Mouse (Mus musculus) kidney, postnatal 0 days (tissue): ENCODE measurements at regions not wholly inside any gene's neighbourhood (a gene's known extent, or its start where the extent isn't known, plus 50 kb on each side); places are given as distances from the start of the nearest gene placed in this dataset.

Source experiments
- ATAC-seq: fragments of 200-750 bp; cut with Nextera tagmentation; replicated peaks from 2 replicates; pipeline ENCODE4 v1.8.0; 2017; ENCODE audit warnings: low read depth, moderate number of reproducible peaks, moderate TSS enrichment, moderate library complexity; ENCODE audit not compliant: low FRiP score
- DNase-seq: peaks from one replicate; pipeline ENCODE4 v3.0.0-alpha.2; 2016; ENCODE audit warnings: low spot score
- H3K27ac ChIP-seq: fragments of 300-500 bp; sonication (generic); 2 replicates; pipeline ENCODE4 v1.5.1; 2014; ENCODE audit warnings: mild to moderate bottlenecking
- H3K27me3 ChIP-seq: fragments of 300-500 bp; sonication (generic); 2 replicates; pipeline ENCODE4 v1.6.1; 2014; ENCODE audit warnings: low read length, mixed read lengths; ENCODE audit not compliant: insufficient read depth
- H3K36me3 ChIP-seq: fragments of 300-500 bp; sonication (generic); 2 replicates; pipeline ENCODE4 v1.6.1; 2014; ENCODE audit warnings: low read length, mixed read lengths; ENCODE audit not compliant: insufficient read depth
- H3K4me1 ChIP-seq: fragments of 300-500 bp; sonication (generic); replicated peaks from 2 replicates; pipeline ENCODE4 v1.6.1; 2014; ENCODE audit warnings: antibody characterized with exemption, low read length, mixed read lengths; ENCODE audit not compliant: insufficient read depth
- H3K4me2 ChIP-seq: fragments of 300-500 bp; sonication (generic); 2 replicates; pipeline ENCODE4 v1.6.1; 2014; ENCODE audit warnings: mild to moderate bottlenecking, low read length, moderate library complexity, mixed read lengths
- H3K4me3 ChIP-seq: fragments of 300-500 bp; sonication (generic); replicated peaks from 2 replicates; pipeline ENCODE4 v1.5.1; 2014; ENCODE audit warnings: low read depth, low read length
- H3K9ac ChIP-seq: fragments of 300-500 bp; sonication (generic); 2 replicates; pipeline ENCODE4 v1.6.1; 2014; ENCODE audit warnings: low read depth, low read length
- H3K9me3 ChIP-seq: fragments of 300-500 bp; sonication (generic); replicated peaks from 2 replicates; pipeline ENCODE4 v1.6.1; 2016; ENCODE audit warnings: low read length, inconsistent platforms, mixed read lengths
- CTCF ChIP-seq: IDR thresholded peaks from 2 replicates; pipeline ENCODE4 v1.5.1; 2016; ENCODE audit warnings: antibody characterized with exemption, low read depth, mild to moderate bottlenecking, moderate library complexity
- WGBS: fragments of 180-500 bp; shearing (Covaris S2); extraction: QIAGEN DNeasy Blood & Tissue Kit; methylation state at CpG from one replicate; pipeline ENCODE4 v1.1.7; 2014; 5-methylcytosine and 5-hydroxymethylcytosine counted together

- no peaks in the 10 kb centered on the region for H3K36me3 ChIP-seq
- WGBS, result 71% methylated on average over 9 of the region's 9 CpGs
- H3K4me1 ChIP-seq, result no peaks in the 10 kb centered on the region
- no peak overlapping the region for H3K4me3 ChIP-seq
- no peak overlapping the region for H3K9ac ChIP-seq
- no peaks in the 10 kb centered on the region for H3K27me3 ChIP-seq
- no peak overlapping the region for H3K4me2 ChIP-seq
- ATAC-seq (no peak), DNase-seq (no peak)
- H3K27ac ChIP-seq, result no peak overlapping the region
- no peaks in the 10 kb centered on the region for H3K9me3 ChIP-seq
- TF ChIP-seq CTCF, result no peak
These were observed 53.0 kb upstream of the Usp24 start for GRCm38 (mm10) chr4:106262751-106263725.
